Mouse (Mus musculus): ENCODE measurements at regions not wholly inside any gene's neighbourhood (a gene's known extent, or its start where the extent isn't known, plus 50 kb on each side); places are given as distances from the start of the nearest gene placed in this dataset.

GRCm38 (mm10) chr2:47756248-47756647, 1057.7 kb upstream of the Acvr2a start:
- TF ChIP-seq CTCF (IDR thresholded peaks at IDR 0.05; ENCODE audit: borderline replicate concordance, insufficient read depth, low read depth, low read length): no peak
- TF ChIP-seq POLR2A (IDR thresholded peaks at IDR 0.05; ENCODE audit: borderline replicate concordance, insufficient read depth, low read length): no peak

All from cerebellum, adult 2 months (tissue).